Mouse (Mus musculus) C2C12 (cell line): Measurements from ENCODE around the gene Patj. TPM values are rescaled to one million over a fixed set of nuclear protein-coding genes. Genes with fewer than 3 reads are reported as not detected.

Experiments
- H3K27me3 ChIP-seq: one replicate; pipeline ENCODE4 v1.6.1; 2011; ENCODE audit not compliant: control insufficient read depth, insufficient read depth, insufficient read length
- H3K36me3 ChIP-seq: one replicate; pipeline ENCODE4 v1.6.1; 2011; ENCODE audit not compliant: control insufficient read depth, insufficient read depth
- H3K4me3 ChIP-seq: one replicate; pipeline ENCODE4 v1.5.1; 2011; ENCODE audit warnings: mild to moderate bottlenecking, control low read depth; ENCODE audit not compliant: poor library complexity, insufficient read depth, severe bottlenecking
- H3K79me2 ChIP-seq: one replicate; pipeline ENCODE4 v1.6.1; 2011; ENCODE audit not compliant: control insufficient read depth, insufficient read depth
- H3K79me3 ChIP-seq: one replicate; pipeline ENCODE4 v1.6.1; 2011; ENCODE audit warnings: low read depth, control low read depth
- H3ac ChIP-seq: one replicate; pipeline ENCODE3; 2011; ENCODE audit warnings: low read depth; ENCODE audit not compliant: control insufficient read depth, insufficient read length
- CEBPB ChIP-seq: IDR thresholded peaks from one replicate; pipeline ENCODE4 v1.6.1; 2011; ENCODE audit warnings: low read depth, mild to moderate bottlenecking, control low read depth, moderate library complexity
- CTCF ChIP-seq: IDR thresholded peaks from one replicate; pipeline ENCODE4 v1.5.1; 2011; ENCODE audit not compliant: control insufficient read depth, insufficient read depth, insufficient read length
- FOSL1 ChIP-seq: IDR thresholded peaks from one replicate; pipeline ENCODE4 v1.8.0; 2011; ENCODE audit warnings: mild to moderate bottlenecking, low read length; ENCODE audit not compliant: poor library complexity, insufficient read depth, severe bottlenecking
- MAX ChIP-seq: IDR thresholded peaks from one replicate; pipeline ENCODE4 v1.6.1; 2011; ENCODE audit warnings: mild to moderate bottlenecking, control low read depth
- MYOD1 ChIP-seq: IDR thresholded peaks from one replicate; pipeline ENCODE4 v1.6.1; 2011; ENCODE audit warnings: low read depth; ENCODE audit not compliant: control insufficient read depth, insufficient read length
- MYOG ChIP-seq: IDR thresholded peaks from one replicate; pipeline ENCODE4 v1.6.1; 2011; ENCODE audit not compliant: control insufficient read depth, insufficient read length; ENCODE audit errors: extremely low read depth
- USF1 ChIP-seq: IDR thresholded peaks from one replicate; pipeline ENCODE4 v1.6.1; 2011; ENCODE audit warnings: low read depth, mild to moderate bottlenecking, control low read depth, moderate library complexity
- polyA plus RNA-seq: library from polyadenylated mRNA; unstranded; fragments of >200 nt; fragmentation: generic; extraction: Trizol; gene quantifications from one replicate; pipeline ENCODE4 v1.2.1, GENCODE M21; 2012; ENCODE audit warnings: missing spikeins

Patj gene
- polyA plus RNA-seq, 1 experiment, result 3.3 TPM

DNA sequence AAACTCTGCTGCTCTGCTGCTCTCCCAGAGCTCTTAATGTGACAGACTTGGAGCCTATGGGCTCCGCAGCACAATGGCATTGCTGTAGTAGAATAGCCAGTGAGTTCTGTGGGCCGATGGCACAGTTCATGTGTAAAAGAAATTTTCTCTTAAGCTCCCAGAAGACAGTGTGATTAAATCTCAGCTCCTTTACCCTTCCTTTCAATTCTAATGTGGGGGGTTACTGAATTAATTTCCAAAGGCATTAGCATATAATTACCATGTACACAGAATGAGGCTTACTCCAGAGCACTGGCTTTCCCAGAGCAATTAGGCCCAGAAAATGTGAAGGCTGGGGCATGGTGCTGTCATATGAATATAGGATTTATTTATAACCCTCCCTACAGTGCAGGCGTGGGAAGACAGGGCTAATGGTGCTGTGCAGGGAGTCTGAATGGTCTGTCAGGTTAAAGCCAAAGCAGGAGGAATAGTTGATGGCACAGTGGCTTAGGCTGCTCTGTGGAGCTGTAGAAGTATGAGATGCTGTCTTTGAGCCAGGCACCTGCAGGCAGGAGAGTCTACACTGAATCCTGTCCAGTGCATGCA is 182.5 kb downstream of the Patj start:
- TF ChIP-seq MAX (no peak), USF1 (no peak), CEBPB (no peak), FOSL1 (no peak), CTCF (no peak), MYOD1 (no peak), MYOG (no peak)
- H3K36me3 ChIP-seq, result no peaks in the 10 kb centered on the region
- no peak overlapping the region for H3K4me3 ChIP-seq
- H3K79me3 ChIP-seq, result no peaks in the 10 kb centered on the region
- H3ac ChIP-seq, result no peak overlapping the region
- no peaks in the 10 kb centered on the region for H3K79me2 ChIP-seq
- H3K27me3 ChIP-seq, result no peaks in the 10 kb centered on the region

DNA sequence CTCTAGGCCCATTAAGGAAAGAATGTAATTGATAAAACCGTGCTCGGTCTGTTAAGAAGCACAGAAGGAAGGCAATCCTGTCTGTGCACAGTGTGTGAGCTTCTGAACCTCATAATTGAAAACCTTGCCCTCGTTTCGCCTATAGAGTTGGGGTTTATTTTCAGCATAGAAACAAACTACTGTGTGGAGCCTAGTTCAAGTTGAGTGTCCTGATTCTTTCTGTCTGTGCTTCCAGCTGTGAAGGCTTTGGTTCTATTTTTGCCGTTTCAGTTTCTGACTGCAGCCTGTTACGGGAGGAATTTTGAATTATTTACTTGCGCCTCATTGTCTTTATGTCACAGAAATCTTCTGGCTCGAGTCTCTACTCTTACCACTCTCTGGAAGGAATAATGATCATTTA is 185.9 kb downstream of the Patj start:
- Histone ChIP-seq H3K79me2 (no peaks in the 10 kb centered on the region), H3K79me3 (no peaks in the 10 kb centered on the region), H3K4me3 (no peak overlapping the region), H3K27me3 (no peaks in the 10 kb centered on the region), H3ac (no peak overlapping the region), H3K36me3 (no peaks in the 10 kb centered on the region)
- no peak for TF ChIP-seq MYOD1
- TF ChIP-seq CTCF, result no peak
- TF ChIP-seq USF1, result no peak
- TF ChIP-seq MAX, result no peak
- no peak for TF ChIP-seq CEBPB

DNA sequence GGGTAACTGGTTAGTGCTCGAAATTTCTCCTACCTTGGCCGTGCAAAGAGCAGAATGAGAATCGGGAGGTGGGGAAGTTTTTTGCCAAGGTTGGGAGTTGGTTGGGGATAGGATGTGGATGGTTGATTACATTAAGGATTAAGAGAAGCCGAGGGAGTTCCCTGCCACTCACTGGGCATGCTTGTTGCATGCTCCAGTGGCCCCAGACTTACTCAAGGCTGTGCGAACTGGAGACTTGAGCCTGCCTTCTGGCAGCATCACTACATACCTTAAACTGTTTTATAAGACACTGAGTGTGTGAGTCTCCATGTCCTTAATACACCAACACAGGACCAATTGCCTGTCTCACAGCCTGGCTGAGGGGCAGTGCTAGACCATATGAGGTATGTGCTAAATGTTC is 188.4 kb downstream of the Patj start:
- Histone ChIP-seq H3K36me3 (no peaks in the 10 kb centered on the region), H3K27me3 (no peaks in the 10 kb centered on the region), H3K4me3 (no peak overlapping the region), H3ac (no peak overlapping the region), H3K79me3 (no peaks in the 10 kb centered on the region), H3K79me2 (no peaks in the 10 kb centered on the region)
- TF ChIP-seq MYOD1, result no peak

GRCm38 (mm10) chr4:98586303-98586702 is 190.7 kb downstream of the Patj start:
- H3K36me3 ChIP-seq, result no peaks in the 10 kb centered on the region
- no peaks in the 10 kb centered on the region for H3K79me3 ChIP-seq
- TF ChIP-seq FOSL1, result no peak
- no peak for TF ChIP-seq MAX
- no peak for TF ChIP-seq USF1
- no peak for TF ChIP-seq MYOD1
- TF ChIP-seq CTCF, result no peak
- TF ChIP-seq MYOG, result no peak
- TF ChIP-seq CEBPB, result no peak
- H3K27me3 ChIP-seq, result no peaks in the 10 kb centered on the region
- H3K4me3 ChIP-seq, result no peak overlapping the region
- no peaks in the 10 kb centered on the region for H3K79me2 ChIP-seq
- H3ac ChIP-seq, result no peak overlapping the region

- H3K79me3 ChIP-seq, result no peaks in the 10 kb centered on the region
- H3K79me2 ChIP-seq, result no peaks in the 10 kb centered on the region
- no peaks in the 10 kb centered on the region for H3K27me3 ChIP-seq
- no peak overlapping the region for H3ac ChIP-seq
- TF ChIP-seq MYOG, result no peak
- H3K36me3 ChIP-seq, result no peaks in the 10 kb centered on the region
- H3K4me3 ChIP-seq, result no peak overlapping the region
These were observed 192.1 kb downstream of the Patj start for GRCm38 (mm10) chr4:98587686-98588085.

DNA sequence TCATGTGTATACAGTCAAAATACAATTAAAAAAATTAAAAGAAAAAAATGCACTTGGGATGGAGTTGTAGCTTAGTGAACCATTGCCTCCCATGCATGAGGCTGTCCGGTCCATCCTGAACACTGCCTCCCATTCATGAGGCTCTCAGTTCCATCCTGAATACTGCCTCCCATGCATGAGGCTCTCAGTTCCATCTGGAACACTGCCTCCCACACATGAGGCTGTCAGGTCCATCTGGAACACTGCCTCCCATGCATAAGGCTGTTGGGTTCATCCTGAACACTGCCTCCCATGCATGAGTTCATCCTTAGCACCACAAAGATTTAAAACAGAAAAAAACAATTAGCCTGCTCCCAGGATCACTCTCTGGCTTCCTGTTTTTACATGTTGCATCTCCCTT is 198.4 kb downstream of the Patj start:
- no peaks in the 10 kb centered on the region for H3K79me2 ChIP-seq
- no peaks in the 10 kb centered on the region for H3K36me3 ChIP-seq
- no peak overlapping the region for H3ac ChIP-seq
- no peaks in the 10 kb centered on the region for H3K79me3 ChIP-seq
- no peaks in the 10 kb centered on the region for H3K27me3 ChIP-seq
- TF ChIP-seq CEBPB, result no peak
- no peak overlapping the region for H3K4me3 ChIP-seq

DNA sequence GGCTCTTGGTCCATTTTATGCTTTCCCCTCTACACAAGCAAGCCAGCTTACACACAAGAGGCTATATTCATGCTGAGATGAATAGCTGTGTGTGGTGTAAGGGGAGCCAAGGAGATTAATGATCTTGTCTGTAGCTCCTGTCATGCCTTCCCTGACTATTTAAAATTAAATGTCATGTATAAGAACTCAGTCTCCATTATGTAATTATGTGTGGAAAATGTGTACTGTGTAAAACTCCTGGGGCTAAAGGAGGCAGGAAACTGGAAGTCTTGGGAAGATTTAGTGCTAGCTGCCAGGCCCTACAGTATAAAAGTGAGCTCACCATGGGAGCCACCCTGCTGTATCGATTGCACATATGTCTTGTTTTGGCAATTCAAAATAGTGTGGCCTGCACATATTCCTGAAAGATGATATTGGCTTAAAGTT is 203.0 kb downstream of the Patj start:
- Histone ChIP-seq H3K79me2 (no peaks in the 10 kb centered on the region), H3K79me3 (no peaks in the 10 kb centered on the region), H3K27me3 (no peaks in the 10 kb centered on the region), H3K4me3 (no peak overlapping the region), H3K36me3 (no peaks in the 10 kb centered on the region), H3ac (no peak overlapping the region)
- no peak for TF ChIP-seq MAX
- no peak for TF ChIP-seq MYOD1
- TF ChIP-seq FOSL1, result no peak
- TF ChIP-seq MYOG, result no peak
- no peak for TF ChIP-seq CTCF
- TF ChIP-seq CEBPB, result no peak
- TF ChIP-seq USF1, result no peak
